Mouse (Mus musculus): Measurements from ENCODE around the gene D6Wsu163e.

D6Wsu163e gene

GRCm38 (mm10) chr6:126939487-126940171, at the start of gene D6Wsu163e, which contains the start of gene Rad51ap1:
D6Wsu163e (plus strand) TSS chr6:126939962.
Rad51ap1 (minus strand) TSS chr6:126939587.
- DNase-seq: peak; percentile 93

DNA sequence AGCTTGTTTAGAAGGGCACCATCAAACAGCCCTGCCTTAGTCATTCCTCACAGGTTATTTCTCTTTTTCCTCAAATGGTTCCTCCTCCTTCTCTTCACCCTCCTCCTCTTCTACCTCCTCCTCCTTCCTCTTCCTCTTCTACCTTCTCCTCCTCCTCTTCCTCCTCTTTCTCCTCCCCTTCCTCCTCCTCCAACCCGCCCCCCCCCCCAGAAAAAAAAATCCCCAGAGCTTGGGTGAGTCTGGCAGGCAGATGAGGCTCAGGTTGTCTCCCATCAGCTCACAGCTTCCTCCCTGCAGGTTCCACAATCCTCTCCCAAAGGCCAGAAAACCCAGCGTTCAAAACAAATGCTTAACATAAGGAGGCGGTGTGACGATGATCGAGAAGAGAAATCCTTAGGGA, 32.4 kb upstream of the D6Wsu163e start:
- no peak for DNase-seq

DNA sequence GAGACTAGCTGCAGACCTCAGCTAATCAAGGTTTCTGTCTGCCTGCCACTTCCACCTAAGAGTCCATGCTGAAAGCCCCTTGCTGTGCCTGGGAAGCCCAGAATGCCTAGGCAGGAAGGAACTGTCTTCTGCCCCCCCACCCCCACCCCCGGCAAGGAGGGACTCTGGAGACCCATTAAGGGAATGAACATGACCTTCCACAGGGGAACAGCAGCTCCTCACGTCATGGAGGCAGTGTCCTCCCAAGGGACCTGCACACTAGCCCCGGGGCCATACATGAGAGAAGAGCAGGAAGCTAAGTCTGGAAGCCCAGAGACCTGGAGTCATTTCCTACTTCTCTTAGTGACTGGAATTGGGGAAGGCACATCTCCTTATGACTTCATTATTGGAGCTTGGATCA, 31.9 kb upstream of the D6Wsu163e start:
- no peak for DNase-seq

DNA sequence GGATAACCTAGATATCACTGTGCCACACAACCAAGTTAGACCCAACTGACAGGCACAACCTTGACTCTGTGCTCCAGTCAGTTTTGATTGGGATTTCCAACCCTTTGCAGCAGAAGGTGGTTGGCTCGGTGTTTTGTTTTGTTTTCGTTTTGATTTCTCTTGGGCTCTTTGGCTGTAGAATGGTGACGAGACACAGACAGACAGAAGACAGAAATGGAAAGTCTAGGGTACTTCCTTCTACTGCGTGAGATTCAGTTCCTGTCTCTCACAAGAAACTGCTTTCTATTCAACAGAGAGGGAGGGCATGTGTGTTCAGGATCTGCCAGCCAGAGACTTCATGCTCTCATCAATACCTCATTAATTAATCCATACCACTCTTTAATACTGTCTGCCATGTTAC, 29.0 kb upstream of the D6Wsu163e start:
- DNase-seq: no peak

DNA sequence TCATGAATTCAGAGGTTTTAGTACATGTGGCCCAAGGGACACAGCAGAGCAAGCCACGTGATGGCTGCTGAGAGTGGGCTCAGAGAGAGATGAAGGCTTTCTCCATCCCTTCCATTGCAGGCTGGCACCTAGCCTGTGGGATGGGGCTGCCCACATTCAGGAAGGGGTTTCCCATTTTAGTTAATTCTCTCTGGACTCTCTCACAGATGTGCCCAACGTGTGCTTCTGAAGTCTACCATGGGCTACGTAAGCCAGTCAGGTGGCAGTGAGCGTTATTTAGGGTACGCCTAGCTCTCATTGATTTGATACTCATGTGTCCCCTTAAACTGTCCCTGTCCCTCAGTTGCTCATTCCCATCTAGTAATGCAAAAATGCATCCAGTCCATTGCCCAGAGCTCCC, 24.8 kb upstream of the D6Wsu163e start:
- DNase-seq: no peak

GRCm38 (mm10) chr6:126921111-126921881, 18.5 kb upstream of the D6Wsu163e start, which contains the start of gene Dyrk4:
Dyrk4 (minus strand) TSS chr6:126921839.
- DNase-seq: no peak

DNA sequence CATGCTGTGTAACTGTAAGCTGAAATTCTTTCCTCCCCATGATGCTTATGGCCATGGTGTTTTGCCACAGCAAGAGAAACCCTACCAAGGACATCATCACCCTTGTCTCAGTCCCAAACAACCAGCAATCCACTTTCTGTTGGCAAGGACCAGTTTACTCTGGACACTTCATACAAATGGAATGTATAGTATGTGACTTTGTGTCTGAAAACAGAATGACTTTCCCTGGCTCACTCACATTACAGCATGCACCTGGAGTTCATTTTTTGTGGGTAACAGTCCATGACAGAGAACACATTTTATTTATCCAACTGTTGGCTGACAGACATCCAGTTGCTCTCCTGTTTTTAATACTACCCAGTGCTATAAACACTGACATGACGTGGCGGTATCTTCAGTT, 6.9 kb upstream of the D6Wsu163e start:
- no peak for DNase-seq

DNA sequence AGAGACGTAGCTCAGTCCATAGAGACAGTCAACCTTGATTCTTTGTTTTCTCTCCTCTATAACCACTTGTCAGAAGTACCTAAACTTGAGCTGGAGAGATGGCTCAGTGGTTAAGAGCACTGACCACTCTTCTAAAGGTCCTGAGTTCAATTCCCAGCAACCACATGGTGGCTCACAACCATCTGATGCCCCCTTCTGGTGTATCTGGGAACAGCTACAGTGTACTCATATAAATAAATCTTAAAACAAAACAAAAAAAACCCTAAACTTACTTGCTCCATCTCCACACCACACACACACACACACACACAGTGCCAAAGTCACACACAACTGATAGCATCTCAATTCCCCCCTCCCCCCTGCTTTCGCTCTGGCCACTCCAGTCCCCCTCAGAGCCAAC, 1.7 kb upstream of the D6Wsu163e start:
- no peak for DNase-seq

DNA sequence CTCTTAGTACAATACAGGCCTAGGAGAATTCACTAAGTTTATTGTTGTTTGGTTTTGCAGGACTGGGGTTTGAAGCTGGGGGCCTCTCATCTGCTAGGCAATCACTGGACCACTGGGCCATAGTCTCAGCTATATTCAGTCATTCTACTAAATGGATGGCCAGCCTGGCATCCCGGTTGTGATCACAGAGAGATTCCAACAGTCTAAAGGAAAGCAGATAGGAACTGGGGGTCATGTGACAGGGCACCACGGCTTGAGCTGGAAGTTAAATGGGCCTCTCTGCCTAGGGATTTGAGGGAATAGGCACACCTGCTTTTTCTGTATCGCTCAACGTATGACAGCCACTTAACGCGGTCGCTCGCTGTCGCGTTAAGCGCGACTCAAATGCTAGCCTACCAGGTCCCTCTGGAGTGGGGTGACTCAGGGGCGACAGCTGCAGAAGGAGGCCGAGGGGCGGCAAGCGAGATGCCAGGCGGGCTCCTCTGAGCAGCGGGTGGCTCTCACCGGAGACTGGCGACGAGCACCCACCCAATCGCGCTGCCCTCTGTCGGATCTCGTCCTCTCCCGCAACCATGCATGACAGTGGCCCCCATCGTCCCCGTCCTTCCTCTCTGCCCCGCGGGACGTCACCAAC, 792 bp upstream of the D6Wsu163e start:
- no peak for DNase-seq

DNA sequence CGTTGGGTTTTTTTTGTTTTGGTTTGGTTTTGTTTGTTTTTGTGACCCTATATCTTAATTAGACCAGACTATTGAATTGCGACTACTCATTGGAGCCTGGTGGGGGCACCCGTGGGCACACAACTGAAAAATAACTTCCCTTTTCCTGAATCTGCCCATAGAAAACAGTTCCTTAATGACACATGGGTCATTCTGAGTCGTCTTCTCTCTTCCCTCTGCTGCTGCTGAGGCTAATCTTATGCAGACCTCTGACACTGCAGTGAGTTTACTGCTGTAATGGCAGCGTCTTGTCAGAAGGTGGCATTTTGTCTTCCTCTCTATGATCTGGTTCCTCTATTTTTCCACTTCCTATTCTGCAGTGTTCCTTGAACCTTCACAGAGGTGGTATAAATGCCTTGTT, 689 bp downstream of the D6Wsu163e start:
- DNase-seq: no peak

GRCm38 (mm10) chr6:126948336-126948735, 8.6 kb downstream of the D6Wsu163e start:
- DNase-seq: no peak

DNA sequence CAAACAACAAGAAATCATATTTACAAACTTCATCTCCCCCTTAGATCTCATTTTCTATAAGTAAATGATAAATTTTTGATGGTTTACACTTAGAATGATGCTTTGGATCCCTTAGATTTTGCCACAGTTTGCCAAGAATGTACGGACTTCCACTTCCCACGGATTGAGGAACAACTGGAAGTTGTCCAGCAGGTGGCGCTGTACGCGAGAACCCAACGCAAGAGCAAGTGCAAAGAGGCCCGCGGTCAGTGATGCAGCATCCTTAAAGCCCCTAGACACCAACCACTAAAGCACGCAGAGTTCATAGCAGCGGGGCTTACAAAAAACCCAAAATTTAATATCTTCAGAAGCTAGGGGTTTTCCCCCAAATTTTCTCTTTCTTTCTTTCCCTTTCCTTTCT, 16.0 kb downstream of the D6Wsu163e start:
- DNase-seq: peak; percentile 14

- no peak for DNase-seq
Observed at GRCm38 (mm10) chr6:126961371-126962018, 21.7 kb downstream of the D6Wsu163e start.

DNA sequence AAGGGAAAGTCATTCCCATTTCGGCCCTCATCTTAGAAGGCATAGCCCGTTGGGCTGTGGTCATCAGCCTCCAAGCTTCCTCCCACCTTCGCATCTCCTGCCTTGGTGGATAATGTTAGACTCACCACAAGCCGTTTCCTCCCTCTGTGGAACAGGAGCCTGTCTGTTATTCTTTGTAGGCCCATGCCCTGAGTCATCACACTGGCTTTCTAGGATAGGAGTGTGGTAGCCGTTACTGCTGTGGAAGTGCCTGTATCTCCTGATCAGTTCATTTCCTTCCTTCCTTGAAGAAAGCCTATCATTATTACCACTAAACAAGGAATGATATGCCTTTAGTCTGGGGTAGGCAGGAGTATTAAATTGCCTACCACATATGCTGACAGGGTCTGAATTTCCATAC, 22.9 kb downstream of the D6Wsu163e start:
- no peak for DNase-seq

DNA sequence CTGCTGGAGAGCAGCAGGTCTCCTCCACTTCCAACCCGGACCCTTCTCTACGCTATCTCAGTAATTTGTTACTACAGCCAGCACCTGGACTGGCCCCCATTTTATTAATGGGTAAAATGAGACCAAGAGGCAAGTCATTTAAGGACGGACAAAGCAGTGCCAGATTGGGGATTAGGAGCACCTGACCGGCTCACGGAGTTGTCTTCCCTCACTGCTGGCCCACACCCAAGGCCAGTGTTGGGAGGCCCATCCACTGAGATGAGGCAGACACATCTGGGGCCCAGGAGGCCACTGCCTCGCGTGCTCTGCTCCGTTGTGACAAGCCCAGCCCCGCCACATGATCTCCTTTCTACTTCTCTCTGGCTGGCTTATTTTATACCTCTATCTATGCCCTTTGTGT, 23.7 kb downstream of the D6Wsu163e start:
- DNase-seq: no peak

GRCm38 (mm10) chr6:126966241-126967026, 26.7 kb downstream of the D6Wsu163e start:
- DNase-seq: no peak

GRCm38 (mm10) chr6:126981539-126982234, 41.9 kb downstream of the D6Wsu163e start:
- no peak for DNase-seq

DNA sequence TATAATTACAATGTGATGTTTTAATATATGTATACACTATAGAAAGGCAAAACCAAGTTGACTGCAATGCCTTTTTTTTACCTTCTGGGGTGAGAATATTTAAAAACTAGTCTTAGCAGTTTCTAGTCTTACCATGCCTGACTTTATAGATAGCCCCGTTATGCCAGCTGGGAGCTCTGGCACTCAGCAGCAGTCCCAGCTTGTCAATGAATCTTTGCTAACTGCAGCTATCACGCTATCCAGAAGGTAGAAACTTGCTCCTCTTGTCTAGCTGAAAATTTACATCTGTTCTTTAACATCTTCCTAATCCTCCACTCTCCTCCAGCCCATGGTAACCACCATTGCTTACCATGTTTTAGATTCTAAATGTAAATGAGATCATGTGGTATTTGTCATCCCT, 53.9 kb downstream of the D6Wsu163e start:
- no peak for DNase-seq

DNA sequence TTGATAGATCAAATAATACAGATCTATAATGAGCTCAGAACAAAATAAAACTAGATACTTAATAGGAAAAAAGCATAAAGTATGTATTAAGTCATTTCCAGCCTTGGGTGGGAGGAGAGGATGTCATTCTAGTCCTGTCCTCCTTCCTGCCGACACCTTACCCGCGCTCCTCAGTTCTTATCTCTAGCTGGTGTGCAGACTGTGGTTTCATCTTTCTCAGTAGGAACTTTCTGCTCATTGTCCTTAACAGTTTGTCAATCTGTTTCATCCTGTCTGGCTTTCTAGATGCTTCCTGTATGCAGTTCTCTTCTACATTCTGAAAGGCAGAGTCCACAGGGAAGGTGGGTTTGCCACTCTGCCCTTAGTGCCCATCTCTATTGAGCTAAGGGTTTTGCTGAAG, 55.7 kb downstream of the D6Wsu163e start:
- DNase-seq: no peak

DNA sequence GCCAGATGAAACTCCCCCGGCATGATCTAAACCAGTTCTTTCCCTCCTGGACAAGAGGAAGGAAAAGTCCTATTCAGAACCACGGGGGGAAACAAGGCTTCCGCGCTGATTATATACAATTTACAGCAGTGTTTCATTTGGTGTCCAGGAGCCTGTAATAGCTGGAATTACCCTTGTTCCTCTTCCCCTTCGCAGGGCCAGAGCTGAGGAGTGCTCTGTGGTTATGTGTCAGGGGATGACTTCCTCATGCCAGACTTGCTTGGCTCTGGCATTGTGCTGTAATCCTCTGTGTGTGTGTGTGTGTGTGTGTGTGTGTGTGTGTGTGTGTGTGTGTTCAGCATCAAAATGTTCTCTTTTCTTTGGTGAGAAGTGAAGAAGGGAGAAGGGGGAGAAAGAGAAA, 56.6 kb downstream of the D6Wsu163e start:
- DNase-seq: no peak

GRCm38 (mm10) chr6:127005646-127006045, 65.9 kb downstream of the D6Wsu163e start:
- DNase-seq: no peak

DNA sequence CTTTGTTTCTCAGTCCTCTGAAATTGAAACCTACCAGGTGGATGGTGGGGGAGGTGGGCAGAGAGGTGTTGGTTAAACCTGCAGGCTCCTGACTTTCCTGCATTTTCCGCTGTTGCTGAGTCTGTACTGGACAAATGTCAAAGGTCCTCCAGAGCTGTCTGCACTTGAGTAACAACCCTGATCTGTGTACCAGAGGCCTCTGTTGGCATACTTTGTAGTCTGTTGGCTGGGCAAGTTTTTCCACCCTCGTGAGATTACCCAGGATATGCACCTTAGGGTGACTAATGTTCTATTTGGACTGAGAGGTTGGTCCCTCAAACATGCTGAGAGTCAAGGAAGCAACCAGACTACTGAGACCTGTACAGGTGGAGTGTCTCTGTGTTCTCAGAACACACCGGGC, 66.8 kb downstream of the D6Wsu163e start:
- DNase-seq: no peak
